ENCODE assay signal across 23 mouse cellular contexts in the genomic region with DNA sequence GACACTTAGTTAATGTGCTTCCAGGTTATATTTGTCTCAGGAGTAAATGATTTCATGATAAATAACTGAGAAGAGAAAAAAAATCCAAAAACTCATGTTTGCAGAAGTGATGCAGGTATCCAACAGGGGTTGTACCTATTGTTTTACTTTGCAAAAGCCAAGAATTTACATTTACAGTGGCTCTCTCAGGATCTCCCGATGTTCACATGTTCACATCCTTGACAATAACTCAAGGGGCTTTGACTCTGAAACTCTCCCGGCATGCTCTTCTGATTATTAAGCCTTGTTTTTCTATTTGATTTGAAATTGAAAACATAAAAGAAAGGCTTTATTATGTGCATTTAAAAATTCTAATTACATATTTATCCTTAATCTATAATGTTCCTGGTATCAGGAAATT.
DNase-seq lines count a peak whose midpoint lies in the region; ATAC-seq lines count a peak whose summit lies in the region.
"Had no signal": no experiment of that assay in that cellular context is flagged by ENCODE, and none has a peak within 500 bp of the region (broad histone marks: within the 10 kb centered on the region; RNA-seq: fewer than 3 reads in every experiment).

No protein-coding gene starts in this region.

- H3K4me2 ChIP-seq in forebrain, embryonic 12.5 days: no peak overlapping the region
- no peak overlapping the region for H3K4me2 ChIP-seq in forebrain, embryonic 13.5 days
- no peak overlapping the region for H3K4me2 ChIP-seq in neural tube, embryonic 13.5 days
- no peak overlapping the region for H3K4me2 ChIP-seq in midbrain, embryonic 16.5 days (ENCODE audit: low read length)
- H3K4me2 ChIP-seq: heart, embryonic 15.5 days; liver, embryonic 15.5 days; lung, embryonic 15.5 days had no signal

- H3K36me3 ChIP-seq in forebrain, embryonic 12.5 days (replicated peaks): no peaks in the 10 kb centered on the region
- no peaks in the 10 kb centered on the region for H3K36me3 ChIP-seq in forebrain, embryonic 13.5 days (ENCODE audit: poor library complexity, severe bottlenecking)
- no peaks in the 10 kb centered on the region for H3K36me3 ChIP-seq in neural tube, embryonic 13.5 days
- no peaks in the 10 kb centered on the region for H3K36me3 ChIP-seq in midbrain, embryonic 10.5 days
- H3K36me3 ChIP-seq in midbrain, embryonic 16.5 days (ENCODE audit: control insufficient read depth, insufficient read depth, low read length): no peaks in the 10 kb centered on the region
- H3K36me3 ChIP-seq: heart, embryonic 15.5 days; liver, embryonic 15.5 days; lung, embryonic 15.5 days had no signal

- H3K27ac ChIP-seq in forebrain, embryonic 12.5 days: peak overlapping the region; percentile 60; the same call in 1 of the 2 replicates
- no peak overlapping the region for H3K27ac ChIP-seq in forebrain, embryonic 13.5 days
- peak overlapping the region; percentile 65 for H3K27ac ChIP-seq in neural tube, embryonic 13.5 days (replicated peaks)
- peak overlapping the region; percentile 49 for H3K27ac ChIP-seq in midbrain, embryonic 10.5 days (replicated peaks)
- peak overlapping the region; percentile 80 for H3K27ac ChIP-seq in midbrain, embryonic 16.5 days (ENCODE audit: low read length)
- H3K27ac ChIP-seq: gastrocnemius, adult 2 months; heart, embryonic 15.5 days; liver, embryonic 15.5 days; lung, embryonic 15.5 days; stomach, postnatal 0 days had no signal

- H3K9ac ChIP-seq in forebrain, embryonic 12.5 days: no peak overlapping the region
- H3K9ac ChIP-seq in forebrain, embryonic 13.5 days: no peak overlapping the region
- H3K9ac ChIP-seq in neural tube, embryonic 13.5 days: no peak overlapping the region
- H3K9ac ChIP-seq in midbrain, embryonic 16.5 days (ENCODE audit: low read depth, low read length): no peak overlapping the region
- H3K9ac ChIP-seq: heart, embryonic 15.5 days; liver, embryonic 15.5 days; lung, embryonic 15.5 days had no signal

- DNase-seq in neural tube, embryonic 10.5 days (ENCODE audit: extremely low spot score, low spot score): no peak
- DNase-seq in midbrain, embryonic 10.5 days (ENCODE audit: low spot score): no peak
- DNase-seq in heart, adult 11 months: no peak
- no peak for DNase-seq in cerebellum, adult 11-12 months
- DNase-seq: adrenal gland, postnatal 36 days; cerebellum, adult 11 months; gastrocnemius, adult 2 months; kidney, adult 9 months; liver; lung, postnatal 36 days; thymus, adult 2 months; thymus, postnatal 4 days had no signal

- peaks cover 20% of the 10 kb centered on the region for H3K4me1 ChIP-seq in forebrain, embryonic 12.5 days
- peaks cover 30% of the 10 kb centered on the region for H3K4me1 ChIP-seq in forebrain, embryonic 13.5 days
- peaks cover 28% of the 10 kb centered on the region for H3K4me1 ChIP-seq in neural tube, embryonic 13.5 days (replicated peaks)
- peaks cover 33% of the 10 kb centered on the region for H3K4me1 ChIP-seq in midbrain, embryonic 10.5 days
- H3K4me1 ChIP-seq in midbrain, embryonic 16.5 days (ENCODE audit: control insufficient read depth, insufficient read depth, low read length): peaks cover 27% of the 10 kb centered on the region
- H3K4me1 ChIP-seq: heart, embryonic 15.5 days; liver, embryonic 15.5 days; lung, embryonic 15.5 days; megakaryocyte, embryonic 14.5 days had no signal

- no peak overlapping the region for H3K4me3 ChIP-seq in forebrain, embryonic 12.5 days (replicated peaks)
- H3K4me3 ChIP-seq in forebrain, embryonic 13.5 days: no peak overlapping the region
- H3K4me3 ChIP-seq in neural tube, embryonic 13.5 days: no peak overlapping the region
- H3K4me3 ChIP-seq in midbrain, embryonic 10.5 days: no peak overlapping the region
- H3K4me3 ChIP-seq in midbrain, embryonic 16.5 days (ENCODE audit: low read depth, low read length): no peak overlapping the region
- H3K4me3 ChIP-seq: gastrocnemius, adult 2 months; heart, embryonic 15.5 days; liver, embryonic 15.5 days; lung, embryonic 15.5 days; megakaryocyte, embryonic 14.5 days had no signal

- no peaks in the 10 kb centered on the region for H3K9me3 ChIP-seq in forebrain, embryonic 12.5 days
- no peaks in the 10 kb centered on the region for H3K9me3 ChIP-seq in forebrain, embryonic 13.5 days (replicated peaks)
- H3K9me3 ChIP-seq in neural tube, embryonic 13.5 days: no peaks in the 10 kb centered on the region
- H3K9me3 ChIP-seq in midbrain, embryonic 10.5 days (replicated peaks): no peaks in the 10 kb centered on the region
- no peaks in the 10 kb centered on the region for H3K9me3 ChIP-seq in midbrain, embryonic 16.5 days (replicated peaks; ENCODE audit: control insufficient read depth, low read length, poor library complexity, severe bottlenecking)
- H3K9me3 ChIP-seq: heart, embryonic 15.5 days; liver, embryonic 15.5 days; lung, embryonic 15.5 days; megakaryocyte, embryonic 14.5 days had no signal

- WGBS in forebrain, embryonic 12.5 days: 36% methylated on average over 2 of the region's 2 CpGs
- WGBS in forebrain, embryonic 13.5 days: 17% methylated on average over 2 of the region's 2 CpGs
- 29% methylated on average over 2 of the region's 2 CpGs for WGBS in neural tube, embryonic 13.5 days
- WGBS in midbrain, embryonic 10.5 days: 74% methylated on average over 2 of the region's 2 CpGs
- 7% methylated on average over 2 of the region's 2 CpGs for WGBS in midbrain, embryonic 16.5 days

- peak; percentile 24; the same call in 1 of the 2 replicates for ATAC-seq in forebrain, embryonic 12.5 days (ENCODE audit: low FRiP score)
- no peak for ATAC-seq in forebrain, embryonic 13.5 days
- no peak for ATAC-seq in neural tube, embryonic 13.5 days (ENCODE audit: low read depth)
- no peak for ATAC-seq in midbrain, embryonic 16.5 days
- ATAC-seq: CD4-positive, CD25-positive, alpha-beta regulatory T cell, adult 4 months; intestine, embryonic 16.5 days had no signal

- H3K27me3 ChIP-seq in forebrain, embryonic 12.5 days: no peaks in the 10 kb centered on the region
- no peaks in the 10 kb centered on the region for H3K27me3 ChIP-seq in forebrain, embryonic 13.5 days
- H3K27me3 ChIP-seq in neural tube, embryonic 13.5 days: no peaks in the 10 kb centered on the region
- H3K27me3 ChIP-seq in midbrain, embryonic 10.5 days (ENCODE audit: low read depth, poor library complexity, severe bottlenecking): 0 out of 2 replicates have a peak, but pooled peaks cover 5% of the 10 kb centered on the region
- no peaks in the 10 kb centered on the region for H3K27me3 ChIP-seq in midbrain, embryonic 16.5 days (ENCODE audit: control insufficient read depth, insufficient read depth, low read depth, low read length)
- H3K27me3 ChIP-seq: heart, embryonic 15.5 days; liver, embryonic 15.5 days; lung, embryonic 15.5 days; megakaryocyte, embryonic 14.5 days had no signal
